Mouse (Mus musculus): ENCODE measurements around the gene Ptdss2. TPM values are rescaled to one million over a fixed set of nuclear protein-coding genes. Genes with fewer than 3 reads are reported as not detected.

Ptdss2 gene
- polyA plus RNA-seq, 1 experiment: 20.5 TPM

DNA sequence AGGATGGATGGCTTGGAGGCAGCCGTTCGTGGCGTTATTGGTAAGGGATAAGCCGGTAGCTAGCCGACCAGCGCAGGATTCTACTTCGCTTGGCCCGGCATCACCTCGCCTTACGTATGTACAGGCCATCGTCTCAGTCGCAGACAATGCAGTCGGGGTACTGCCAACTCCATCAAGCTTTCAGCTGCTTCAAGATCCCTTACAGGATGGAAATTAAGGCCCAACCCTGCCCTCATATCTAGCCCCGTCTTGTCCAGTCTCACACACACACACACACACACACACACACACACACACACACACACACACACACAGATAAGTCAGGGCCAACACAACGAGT, 1.3 kb downstream of the Ptdss2 start:
- no peaks in the 10 kb centered on the region for H3K36me3 ChIP-seq (ENCODE audit: control insufficient read depth, insufficient read depth)
- H3ac ChIP-seq (ENCODE audit: control insufficient read depth, insufficient read length, low read depth): peak overlapping the region; percentile 75
- no peaks in the 10 kb centered on the region for H3K79me2 ChIP-seq (ENCODE audit: control insufficient read depth, insufficient read depth)
- H3K27me3 ChIP-seq (ENCODE audit: control insufficient read depth, insufficient read depth, insufficient read length): no peaks in the 10 kb centered on the region
- H3K4me3 ChIP-seq (ENCODE audit: insufficient read depth, poor library complexity, severe bottlenecking): peak overlapping the region; percentile 33
- no peak for TF ChIP-seq USF1 (IDR thresholded peaks at IDR 0.05; ENCODE audit: low read depth)
- no peak for TF ChIP-seq MAX (IDR thresholded peaks at IDR 0.05)
- TF ChIP-seq CTCF (IDR thresholded peaks at IDR 0.05; ENCODE audit: control insufficient read depth, insufficient read depth, insufficient read length): no peak
- no peak for TF ChIP-seq MYOD1 (IDR thresholded peaks at IDR 0.05; ENCODE audit: control insufficient read depth, insufficient read length, low read depth)
- no peak for TF ChIP-seq FOSL1 (IDR thresholded peaks at IDR 0.05; ENCODE audit: insufficient read depth, low read length, poor library complexity, severe bottlenecking)
- TF ChIP-seq MYOG (IDR thresholded peaks at IDR 0.05; ENCODE audit: control insufficient read depth, extremely low read depth, insufficient read length): no peak
- TF ChIP-seq CEBPB (IDR thresholded peaks at IDR 0.05; ENCODE audit: low read depth): no peak
- H3K79me3 ChIP-seq (ENCODE audit: low read depth): no peaks in the 10 kb centered on the region

DNA sequence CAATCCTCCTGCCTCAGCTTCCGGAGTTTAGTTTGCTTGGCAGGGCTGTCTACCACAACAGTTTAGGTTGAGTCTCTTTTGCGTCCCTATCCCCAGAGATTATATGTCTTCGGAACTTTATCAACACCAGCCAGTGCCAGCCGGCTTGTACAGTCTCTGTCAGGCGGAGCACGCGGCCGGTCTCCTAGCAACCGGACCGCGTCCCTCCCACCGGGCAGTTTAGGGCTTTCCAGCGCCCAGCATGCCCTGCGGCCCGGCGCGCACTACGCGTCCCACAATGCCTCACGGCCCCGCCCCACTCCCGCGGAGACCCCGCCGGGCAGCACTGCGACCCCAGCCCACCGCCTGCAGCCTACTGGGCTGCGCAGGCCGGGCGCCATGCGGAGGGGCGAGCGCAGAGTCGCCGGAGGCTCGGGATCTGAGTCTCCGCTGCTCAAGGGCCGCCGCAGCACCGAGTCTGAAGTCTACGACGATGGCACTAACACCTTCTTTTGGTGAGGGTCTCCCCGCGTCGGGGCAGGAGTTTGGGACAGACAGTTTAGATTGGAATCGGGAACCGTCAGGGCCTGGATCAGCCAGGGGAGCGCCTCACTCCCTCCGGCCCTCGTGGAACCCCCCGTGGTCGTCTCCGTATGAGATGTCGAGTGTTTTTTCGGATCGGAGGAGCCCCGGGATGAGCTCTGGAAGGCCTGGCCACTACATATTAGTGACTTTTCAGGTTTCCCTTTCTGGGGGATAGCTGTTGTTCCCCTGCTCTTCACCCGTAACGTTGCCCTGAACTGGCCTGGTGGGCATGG, 9.0 kb downstream of the Ptdss2 start:
- TF ChIP-seq CTCF (IDR thresholded peaks at IDR 0.05; ENCODE audit: control insufficient read depth, insufficient read depth, insufficient read length): no peak
- no peak for TF ChIP-seq MYOG (IDR thresholded peaks at IDR 0.05; ENCODE audit: control insufficient read depth, extremely low read depth, insufficient read length)
- TF ChIP-seq MAX (IDR thresholded peaks at IDR 0.05): peak; percentile 33
- peak overlapping the region; percentile 90 for H3ac ChIP-seq (ENCODE audit: control insufficient read depth, insufficient read length, low read depth)
- peaks cover 14% of the 10 kb centered on the region for H3K79me2 ChIP-seq (ENCODE audit: control insufficient read depth, insufficient read depth)
- peaks cover 5% of the 10 kb centered on the region for H3K36me3 ChIP-seq (ENCODE audit: control insufficient read depth, insufficient read depth)
- H3K27me3 ChIP-seq (ENCODE audit: control insufficient read depth, insufficient read depth, insufficient read length): no peaks in the 10 kb centered on the region
- H3K79me3 ChIP-seq (ENCODE audit: low read depth): no peaks in the 10 kb centered on the region
- peak overlapping the region; percentile 59 for H3K4me3 ChIP-seq (ENCODE audit: insufficient read depth, poor library complexity, severe bottlenecking)

DNA sequence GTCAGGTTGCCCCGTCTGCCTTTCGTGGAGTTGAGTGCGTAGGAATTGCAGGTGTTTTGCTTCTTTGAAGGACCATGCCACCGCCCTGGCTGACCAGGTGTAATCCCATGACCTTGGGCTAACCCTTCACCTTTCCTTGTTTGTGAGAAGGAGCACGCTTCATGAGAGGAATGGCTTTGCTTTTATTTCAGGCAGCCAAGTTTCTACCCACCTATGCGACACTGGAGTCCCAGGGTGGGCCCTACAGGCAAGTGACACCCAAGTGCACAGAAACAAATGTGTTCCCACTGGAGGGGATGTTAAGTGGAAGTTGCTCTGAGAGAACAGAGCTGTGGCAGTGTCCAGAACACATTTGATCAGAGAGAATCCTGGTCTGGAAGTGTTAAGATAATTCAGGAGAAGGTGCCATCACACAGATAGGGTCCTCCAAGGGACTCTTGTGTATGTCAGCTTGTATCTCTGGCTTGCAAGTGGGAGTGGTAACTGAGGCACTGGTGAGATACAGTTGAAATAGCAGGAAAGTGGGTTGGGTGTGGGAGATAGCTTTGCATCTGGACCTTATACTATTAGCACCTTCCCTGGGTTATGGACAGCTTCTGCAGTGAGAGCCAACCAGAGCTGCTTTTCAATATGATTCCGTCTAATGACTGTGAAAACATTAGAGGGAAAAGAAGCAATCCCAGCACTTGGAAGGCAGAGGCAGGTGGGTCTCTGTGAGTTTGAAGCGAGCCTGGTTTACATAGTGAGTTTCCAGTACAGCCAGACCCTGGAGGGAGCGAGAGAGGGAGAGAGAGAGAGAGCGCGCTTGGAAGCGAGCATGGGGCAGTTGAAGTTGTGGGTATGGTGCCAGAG, 9.9 kb downstream of the Ptdss2 start:
- Histone ChIP-seq H3K79me3 (ENCODE audit: low read depth) (no peaks in the 10 kb centered on the region), H3K36me3 (ENCODE audit: control insufficient read depth, insufficient read depth) (peaks cover 11% of the 10 kb centered on the region), H3K79me2 (ENCODE audit: control insufficient read depth, insufficient read depth) (peaks cover 14% of the 10 kb centered on the region), H3K4me3 (ENCODE audit: insufficient read depth, poor library complexity, severe bottlenecking) (peak overlapping the region; percentile 59), H3ac (ENCODE audit: control insufficient read depth, insufficient read length, low read depth) (peak overlapping the region; percentile 90), H3K27me3 (ENCODE audit: control insufficient read depth, insufficient read depth, insufficient read length) (no peaks in the 10 kb centered on the region)
- TF ChIP-seq MAX (IDR thresholded peaks at IDR 0.05) (no peak), MYOD1 (IDR thresholded peaks at IDR 0.05; ENCODE audit: control insufficient read depth, insufficient read length, low read depth) (no peak), CTCF (IDR thresholded peaks at IDR 0.05; ENCODE audit: control insufficient read depth, insufficient read depth, insufficient read length) (no peak), USF1 (IDR thresholded peaks at IDR 0.05; ENCODE audit: low read depth) (no peak), FOSL1 (IDR thresholded peaks at IDR 0.05; ENCODE audit: insufficient read depth, low read length, poor library complexity, severe bottlenecking) (no peak), CEBPB (IDR thresholded peaks at IDR 0.05; ENCODE audit: low read depth) (no peak), MYOG (IDR thresholded peaks at IDR 0.05; ENCODE audit: control insufficient read depth, extremely low read depth, insufficient read length) (no peak)

DNA sequence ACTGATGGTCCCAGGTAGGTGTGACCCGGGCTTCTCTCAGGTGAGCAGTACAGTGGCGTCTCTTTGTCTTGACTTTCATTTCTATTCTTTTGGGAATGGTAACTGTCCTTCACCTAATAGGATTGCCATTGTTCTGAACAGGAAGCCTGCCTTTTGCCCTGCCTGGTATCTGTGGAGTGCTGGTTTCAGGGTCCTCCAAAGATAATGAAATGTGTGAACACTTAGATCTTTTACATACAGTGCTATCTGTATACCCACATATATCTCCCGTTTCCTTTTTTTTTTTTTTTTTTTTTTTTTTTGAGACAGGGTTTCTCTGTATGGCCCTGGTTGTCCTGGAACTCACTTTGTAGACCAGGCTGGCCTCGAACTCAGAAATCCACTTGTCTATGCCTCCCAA, 19.1 kb downstream of the Ptdss2 start:
- TF ChIP-seq MYOG (IDR thresholded peaks at IDR 0.05; ENCODE audit: control insufficient read depth, extremely low read depth, insufficient read length): no peak
- TF ChIP-seq MAX (IDR thresholded peaks at IDR 0.05): no peak
- no peak for TF ChIP-seq CEBPB (IDR thresholded peaks at IDR 0.05; ENCODE audit: low read depth)
- TF ChIP-seq CTCF (IDR thresholded peaks at IDR 0.05; ENCODE audit: control insufficient read depth, insufficient read depth, insufficient read length): no peak
- TF ChIP-seq USF1 (IDR thresholded peaks at IDR 0.05; ENCODE audit: low read depth): no peak
- no peak for TF ChIP-seq MYOD1 (IDR thresholded peaks at IDR 0.05; ENCODE audit: control insufficient read depth, insufficient read length, low read depth)
- no peak for TF ChIP-seq FOSL1 (IDR thresholded peaks at IDR 0.05; ENCODE audit: insufficient read depth, low read length, poor library complexity, severe bottlenecking)
- Histone ChIP-seq H3K27me3 (ENCODE audit: control insufficient read depth, insufficient read depth, insufficient read length) (no peaks in the 10 kb centered on the region), H3K79me2 (ENCODE audit: control insufficient read depth, insufficient read depth) (no peaks in the 10 kb centered on the region), H3K79me3 (ENCODE audit: low read depth) (no peaks in the 10 kb centered on the region), H3ac (ENCODE audit: control insufficient read depth, insufficient read length, low read depth) (no peak overlapping the region), H3K36me3 (ENCODE audit: control insufficient read depth, insufficient read depth) (peaks cover 5% of the 10 kb centered on the region), H3K4me3 (ENCODE audit: insufficient read depth, poor library complexity, severe bottlenecking) (no peak overlapping the region)

DNA sequence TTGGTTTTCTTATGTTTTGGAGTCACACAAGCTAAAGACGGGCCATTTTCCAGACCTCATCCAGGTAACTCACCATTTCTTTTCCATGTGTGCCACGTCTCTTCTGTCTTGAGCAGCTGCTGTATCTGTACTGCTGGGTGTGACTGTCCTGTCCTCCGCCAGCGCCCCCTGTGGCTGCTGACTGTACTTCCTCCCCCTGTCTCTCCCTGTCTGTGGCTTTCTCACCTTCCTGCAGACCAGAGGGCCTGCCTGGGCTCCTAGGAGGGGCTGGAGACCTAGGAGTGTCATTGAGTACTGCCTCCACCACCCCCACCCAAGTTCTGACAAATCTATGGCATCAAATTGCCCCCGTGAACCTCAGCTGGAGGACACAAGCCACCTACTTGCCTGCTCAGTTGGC, 20.9 kb downstream of the Ptdss2 start:
- no peaks in the 10 kb centered on the region for H3K27me3 ChIP-seq (ENCODE audit: control insufficient read depth, insufficient read depth, insufficient read length)
- no peaks in the 10 kb centered on the region for H3K79me3 ChIP-seq (ENCODE audit: low read depth)
- H3K79me2 ChIP-seq (ENCODE audit: control insufficient read depth, insufficient read depth): no peaks in the 10 kb centered on the region
- no peak overlapping the region for H3ac ChIP-seq (ENCODE audit: control insufficient read depth, insufficient read length, low read depth)
- peaks cover 5% of the 10 kb centered on the region for H3K36me3 ChIP-seq (ENCODE audit: control insufficient read depth, insufficient read depth)
- no peak for TF ChIP-seq CEBPB (IDR thresholded peaks at IDR 0.05; ENCODE audit: low read depth)
- peak; percentile 45 for TF ChIP-seq CTCF (IDR thresholded peaks at IDR 0.05; ENCODE audit: control insufficient read depth, insufficient read depth, insufficient read length)
- no peak for TF ChIP-seq MYOD1 (IDR thresholded peaks at IDR 0.05; ENCODE audit: control insufficient read depth, insufficient read length, low read depth)
- no peak overlapping the region for H3K4me3 ChIP-seq (ENCODE audit: insufficient read depth, poor library complexity, severe bottlenecking)

Measured in C2C12 (cell line).